Mouse (Mus musculus): Measurements from ENCODE around the gene Serpina1e. TPM values are rescaled to one million over a fixed set of nuclear protein-coding genes. Genes with fewer than 3 reads are reported as not detected.

Serpina1e gene
- polyA plus RNA-seq, 1 experiment: 2.9 TPM

- H3K4me1 ChIP-seq (ENCODE audit: control insufficient read depth, insufficient read depth, low read length): no peaks in the 10 kb centered on the region
- no peak overlapping the region for H3K4me3 ChIP-seq (replicated peaks; ENCODE audit: extremely low read depth, low read depth, low read length)
- 59% methylated on average over 2 of the region's 2 CpGs for WGBS
- TF ChIP-seq CTCF (IDR thresholded peaks at IDR 0.05; ENCODE audit: insufficient read depth, low read length) (no peak), POLR2A (IDR thresholded peaks at IDR 0.05; ENCODE audit: borderline replicate concordance, extremely low read depth, low read depth, low read length) (no peak)
- DNase-seq: no peak
Observed at GRCm38 (mm10) chr12:103989514-103989767, 30.7 kb upstream of the Serpina1e start.

DNA sequence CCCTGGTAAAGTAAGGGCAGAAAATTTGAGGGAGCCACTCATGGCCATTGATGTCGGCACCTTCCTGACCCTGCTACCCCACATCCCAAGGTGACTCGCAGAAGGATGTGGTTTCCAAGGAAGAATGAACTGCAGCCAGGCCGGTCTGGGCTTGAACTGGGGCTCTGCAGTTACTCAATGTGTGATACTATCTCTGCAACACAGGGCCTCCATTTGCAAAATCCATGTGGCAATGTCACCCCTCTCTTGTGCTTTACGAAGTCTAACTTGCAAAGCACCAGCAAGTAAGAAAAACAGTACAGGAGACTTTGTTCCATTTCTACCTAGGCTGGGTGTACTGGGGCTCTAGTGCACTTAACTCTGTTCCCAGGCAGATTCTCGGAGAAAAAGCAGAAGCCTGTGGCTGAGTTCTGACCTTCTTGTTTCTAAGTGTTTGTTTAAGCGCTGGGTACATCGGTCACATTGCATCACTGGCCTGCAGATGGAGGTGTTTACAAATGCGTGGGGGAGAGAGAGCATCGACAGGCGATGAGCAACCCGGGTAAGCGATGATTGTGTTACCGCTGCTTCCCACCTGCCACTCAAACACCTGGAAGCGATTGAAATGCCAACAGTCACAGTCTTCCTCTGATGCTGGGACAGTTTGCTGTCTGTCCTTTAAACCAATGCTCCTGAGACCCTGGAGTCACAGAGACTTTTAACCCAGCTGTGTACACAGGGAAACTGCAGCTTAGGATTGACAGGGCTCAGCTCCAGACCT is 30.2 kb upstream of the Serpina1e start:
- Histone ChIP-seq H3K4me1 (ENCODE audit: control insufficient read depth, insufficient read depth, low read length) (no peaks in the 10 kb centered on the region), H3K4me3 (replicated peaks; ENCODE audit: extremely low read depth, low read depth, low read length) (no peak overlapping the region)
- DNase-seq: no peak
- WGBS: 30% methylated on average over 14 of the region's 14 CpGs
- TF ChIP-seq POLR2A (IDR thresholded peaks at IDR 0.05; ENCODE audit: borderline replicate concordance, extremely low read depth, low read depth, low read length): no peak
- TF ChIP-seq CTCF (IDR thresholded peaks at IDR 0.05; ENCODE audit: insufficient read depth, low read length): no peak

GRCm38 (mm10) chr12:103985868-103986267 is 27.1 kb upstream of the Serpina1e start:
- Histone ChIP-seq H3K4me1 (ENCODE audit: control insufficient read depth, insufficient read depth, low read length) (no peaks in the 10 kb centered on the region), H3K4me3 (replicated peaks; ENCODE audit: extremely low read depth, low read depth, low read length) (no peak overlapping the region)
- no peak for DNase-seq
- TF ChIP-seq POLR2A (IDR thresholded peaks at IDR 0.05; ENCODE audit: borderline replicate concordance, extremely low read depth, low read depth, low read length) (no peak), CTCF (IDR thresholded peaks at IDR 0.05; ENCODE audit: insufficient read depth, low read length) (no peak)
- WGBS: 43% methylated on average over 5 of the region's 5 CpGs

GRCm38 (mm10) chr12:103984935-103985334 is 26.2 kb upstream of the Serpina1e start:
- TF ChIP-seq CTCF (IDR thresholded peaks at IDR 0.05; ENCODE audit: insufficient read depth, low read length) (0 out of 2 replicates have a peak, but pooled peaks have one; percentile 12), POLR2A (IDR thresholded peaks at IDR 0.05; ENCODE audit: borderline replicate concordance, extremely low read depth, low read depth, low read length) (no peak)
- 55% methylated on average over 4 of the region's 4 CpGs for WGBS
- H3K4me3 ChIP-seq (replicated peaks; ENCODE audit: extremely low read depth, low read depth, low read length): no peak overlapping the region
- H3K4me1 ChIP-seq (ENCODE audit: control insufficient read depth, insufficient read depth, low read length): no peaks in the 10 kb centered on the region
- no peak for DNase-seq

GRCm38 (mm10) chr12:103981646-103982360 is 23.0 kb upstream of the Serpina1e start:
- DNase-seq: no peak
- 48% methylated on average over 7 of the region's 7 CpGs for WGBS
- no peaks in the 10 kb centered on the region for H3K4me1 ChIP-seq (ENCODE audit: control insufficient read depth, insufficient read depth, low read length)
- no peak overlapping the region for H3K4me3 ChIP-seq (replicated peaks; ENCODE audit: extremely low read depth, low read depth, low read length)
- TF ChIP-seq POLR2A (IDR thresholded peaks at IDR 0.05; ENCODE audit: borderline replicate concordance, extremely low read depth, low read depth, low read length) (no peak), CTCF (IDR thresholded peaks at IDR 0.05; ENCODE audit: insufficient read depth, low read length) (no peak)

GRCm38 (mm10) chr12:103978294-103978693 is 19.5 kb upstream of the Serpina1e start:
- DNase-seq: no peak
- Histone ChIP-seq H3K4me3 (replicated peaks; ENCODE audit: extremely low read depth, low read depth, low read length) (no peak overlapping the region), H3K4me1 (ENCODE audit: control insufficient read depth, insufficient read depth, low read length) (no peaks in the 10 kb centered on the region)
- WGBS: 77% methylated on average over 10 of the region's 10 CpGs
- TF ChIP-seq POLR2A (IDR thresholded peaks at IDR 0.05; ENCODE audit: borderline replicate concordance, extremely low read depth, low read depth, low read length): no peak
- TF ChIP-seq CTCF (IDR thresholded peaks at IDR 0.05; ENCODE audit: insufficient read depth, low read length): no peak

GRCm38 (mm10) chr12:103977846-103978245 is 19.1 kb upstream of the Serpina1e start:
- TF ChIP-seq CTCF (IDR thresholded peaks at IDR 0.05; ENCODE audit: insufficient read depth, low read length) (peak; percentile 50; the same call in 1 of the 2 replicates), POLR2A (IDR thresholded peaks at IDR 0.05; ENCODE audit: borderline replicate concordance, extremely low read depth, low read depth, low read length) (no peak)
- WGBS: 27% methylated on average over 5 of the region's 5 CpGs
- Histone ChIP-seq H3K4me3 (replicated peaks; ENCODE audit: extremely low read depth, low read depth, low read length) (no peak overlapping the region), H3K4me1 (ENCODE audit: control insufficient read depth, insufficient read depth, low read length) (no peaks in the 10 kb centered on the region)
- DNase-seq: no peak

DNA sequence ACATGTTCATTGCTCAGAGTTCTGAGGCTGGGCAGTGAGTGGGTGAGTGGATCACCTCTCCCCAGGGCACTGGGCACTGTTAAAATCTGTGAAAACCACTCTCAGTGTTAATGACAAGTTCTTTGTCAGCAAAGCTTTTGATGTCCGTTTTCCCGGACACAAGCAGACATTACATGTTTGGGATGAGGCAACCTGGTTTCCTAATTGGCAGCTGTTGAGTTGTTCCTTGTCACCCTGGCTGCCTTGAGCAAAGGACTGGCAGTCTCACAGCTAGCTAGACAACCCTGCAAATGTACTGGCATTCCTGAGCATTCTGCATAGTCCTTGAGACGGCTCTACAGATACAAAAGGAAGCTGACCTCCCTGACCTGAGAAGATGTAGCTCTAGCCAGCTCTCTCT is 18.3 kb upstream of the Serpina1e start:
- Histone ChIP-seq H3K4me1 (ENCODE audit: control insufficient read depth, insufficient read depth, low read length) (no peaks in the 10 kb centered on the region), H3K4me3 (replicated peaks; ENCODE audit: extremely low read depth, low read depth, low read length) (no peak overlapping the region)
- DNase-seq: no peak
- 66% methylated on average over 3 of the region's 3 CpGs for WGBS
- no peak for TF ChIP-seq CTCF (IDR thresholded peaks at IDR 0.05; ENCODE audit: insufficient read depth, low read length)

- no peaks in the 10 kb centered on the region for H3K4me1 ChIP-seq (ENCODE audit: control insufficient read depth, insufficient read depth, low read length)
- DNase-seq: no peak
- H3K4me3 ChIP-seq (replicated peaks; ENCODE audit: extremely low read depth, low read depth, low read length): no peak overlapping the region
- WGBS: 86% methylated on average over 4 of the region's 4 CpGs
- no peak for TF ChIP-seq CTCF (IDR thresholded peaks at IDR 0.05; ENCODE audit: insufficient read depth, low read length)
- TF ChIP-seq POLR2A (IDR thresholded peaks at IDR 0.05; ENCODE audit: borderline replicate concordance, extremely low read depth, low read depth, low read length): no peak
Observed at GRCm38 (mm10) chr12:103971080-103971479, 12.3 kb upstream of the Serpina1e start.

DNA sequence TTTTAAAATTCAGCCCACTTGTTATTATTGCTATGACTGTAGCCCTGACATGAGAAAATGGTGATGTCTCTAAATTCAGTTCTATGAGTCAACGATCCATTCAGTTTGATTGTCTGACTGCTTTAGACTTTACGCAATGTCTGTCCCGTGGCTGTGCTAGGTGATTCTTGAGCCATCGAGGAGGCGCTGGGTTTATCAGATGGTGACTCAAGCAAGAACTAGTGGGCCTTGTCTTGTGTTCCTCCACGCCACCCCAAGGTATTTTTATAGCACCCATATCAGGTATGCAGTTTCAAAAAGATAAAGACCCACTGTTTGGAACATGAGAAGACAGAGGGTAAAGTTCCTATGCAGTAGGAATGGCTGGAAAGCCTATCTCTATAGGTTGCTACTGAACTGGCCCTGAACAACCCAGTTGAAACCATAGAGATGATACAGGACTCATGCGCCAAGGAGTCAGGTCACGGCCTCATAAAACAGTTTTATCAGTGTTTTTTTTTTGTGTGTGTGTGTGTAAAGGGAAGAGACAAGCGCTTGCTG is 10.9 kb upstream of the Serpina1e start:
- TF ChIP-seq POLR2A (IDR thresholded peaks at IDR 0.05; ENCODE audit: borderline replicate concordance, extremely low read depth, low read depth, low read length) (no peak), CTCF (IDR thresholded peaks at IDR 0.05; ENCODE audit: insufficient read depth, low read length) (no peak)
- 85% methylated on average over 9 of the region's 9 CpGs for WGBS
- no peaks in the 10 kb centered on the region for H3K4me1 ChIP-seq (ENCODE audit: control insufficient read depth, insufficient read depth, low read length)
- no peak overlapping the region for H3K4me3 ChIP-seq (replicated peaks; ENCODE audit: extremely low read depth, low read depth, low read length)
- no peak for DNase-seq

Measured in lung, adult 2 months (tissue).